Mouse (Mus musculus): ENCODE results near the gene Rnf216. TPM values are rescaled to one million over a fixed set of nuclear protein-coding genes. Genes with fewer than 3 reads are reported as not detected.

The Rnf216 gene
- polyA plus RNA-seq, 1 experiment from 2014 or later = 44.4 TPM

- H3K36me3 ChIP-seq (replicated peaks) = peaks cover 68% of the 10 kb centered on the region
Measured at GRCm38 (mm10) chr5:143059182-143059581, 53.6 kb downstream of the Rnf216 start.

GRCm38 (mm10) chr5:143058675-143059074 is 54.1 kb downstream of the Rnf216 start:
- peaks cover 66% of the 10 kb centered on the region for H3K36me3 ChIP-seq (replicated peaks)
- no peak for DNase-seq (ENCODE audit: extremely low spot score, low spot score)
- H3K27ac ChIP-seq = peak overlapping the region; percentile 63
- H3K9me3 ChIP-seq = no peaks in the 10 kb centered on the region
- peaks cover 17% of the 10 kb centered on the region for H3K4me1 ChIP-seq
- no peaks in the 10 kb centered on the region for H3K27me3 ChIP-seq (ENCODE audit: poor library complexity, severe bottlenecking)
- H3K4me3 ChIP-seq = no peak overlapping the region

More at GRCm38 (mm10) chr5:143059182-143059581, 53.6 kb downstream of the Rnf216 start:
- DNase-seq (ENCODE audit: extremely low spot score, low spot score) = no peak
- Histone ChIP-seq H3K4me3 (no peak overlapping the region), H3K27ac (0 out of 2 replicates have a peak overlapping the region, but pooled peaks have one; percentile 63), H3K9me3 (no peaks in the 10 kb centered on the region), H3K4me1 (peaks cover 14% of the 10 kb centered on the region), H3K27me3 (ENCODE audit: poor library complexity, severe bottlenecking) (no peaks in the 10 kb centered on the region)

DNA sequence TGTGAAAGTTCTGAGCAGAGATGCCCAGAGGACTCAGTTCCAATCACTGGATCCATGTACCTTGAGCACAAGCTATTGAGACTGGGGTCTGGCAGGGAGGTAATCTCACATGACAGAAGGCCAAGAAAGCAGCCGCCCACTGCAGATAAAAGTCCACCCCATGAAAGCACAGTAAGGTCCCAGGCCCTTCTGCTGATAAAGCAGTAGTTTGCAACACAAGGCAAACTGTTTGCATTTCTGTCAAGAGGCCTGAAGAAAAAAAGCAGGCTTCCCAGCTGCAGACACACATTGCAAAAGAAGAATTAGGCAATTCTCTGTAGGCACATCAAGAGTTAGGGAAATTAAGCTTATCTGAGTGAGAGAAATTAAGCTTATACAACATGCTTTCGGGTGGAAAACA is 54.6 kb downstream of the Rnf216 start:
- Histone ChIP-seq H3K36me3 (replicated peaks) (peaks cover 66% of the 10 kb centered on the region), H3K27ac (peak overlapping the region; percentile 63), H3K9me3 (no peaks in the 10 kb centered on the region), H3K27me3 (ENCODE audit: poor library complexity, severe bottlenecking) (no peaks in the 10 kb centered on the region), H3K4me3 (no peak overlapping the region), H3K4me1 (peaks cover 22% of the 10 kb centered on the region)
- WGBS = 79% methylated on average over 2 of the region's 2 CpGs
- DNase-seq (ENCODE audit: extremely low spot score, low spot score) = no peak

DNA sequence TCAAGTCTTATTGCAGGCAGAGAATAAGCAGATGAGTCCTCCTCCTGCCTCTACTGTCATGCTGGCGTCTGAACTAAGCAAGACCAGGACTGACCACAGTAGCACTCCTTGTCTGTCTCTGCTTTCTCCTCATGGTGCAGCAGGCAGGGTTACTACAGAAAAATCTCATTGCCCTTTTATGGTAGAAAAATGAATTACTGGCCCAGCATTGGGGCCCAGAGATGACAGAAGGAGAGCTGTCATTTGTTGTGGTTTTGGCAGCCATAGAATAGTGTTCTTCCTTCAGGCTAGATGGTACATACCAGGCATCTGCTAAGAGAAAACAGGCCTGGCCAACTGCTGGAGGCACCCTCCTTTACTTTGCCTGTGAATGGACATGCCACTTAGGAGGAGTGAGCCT is 55.0 kb downstream of the Rnf216 start:
- Histone ChIP-seq H3K4me1 (peaks cover 24% of the 10 kb centered on the region), H3K27me3 (ENCODE audit: poor library complexity, severe bottlenecking) (no peaks in the 10 kb centered on the region), H3K4me3 (no peak overlapping the region), H3K9me3 (no peaks in the 10 kb centered on the region), H3K27ac (no peak overlapping the region), H3K36me3 (replicated peaks) (peaks cover 66% of the 10 kb centered on the region)
- no peak for DNase-seq (ENCODE audit: extremely low spot score, low spot score)
- 91% methylated on average over 1 of the region's 1 CpGs for WGBS

GRCm38 (mm10) chr5:143056191-143056880 is 56.5 kb downstream of the Rnf216 start:
- DNase-seq (ENCODE audit: extremely low spot score, low spot score) = no peak
- WGBS = 89% methylated on average over 4 of the region's 4 CpGs
- no peak overlapping the region for H3K27ac ChIP-seq
- peaks cover 65% of the 10 kb centered on the region for H3K36me3 ChIP-seq (replicated peaks)
- peaks cover 18% of the 10 kb centered on the region for H3K4me1 ChIP-seq
- H3K9me3 ChIP-seq = no peaks in the 10 kb centered on the region
- H3K27me3 ChIP-seq (ENCODE audit: poor library complexity, severe bottlenecking) = no peaks in the 10 kb centered on the region
- H3K4me3 ChIP-seq = no peak overlapping the region

DNA sequence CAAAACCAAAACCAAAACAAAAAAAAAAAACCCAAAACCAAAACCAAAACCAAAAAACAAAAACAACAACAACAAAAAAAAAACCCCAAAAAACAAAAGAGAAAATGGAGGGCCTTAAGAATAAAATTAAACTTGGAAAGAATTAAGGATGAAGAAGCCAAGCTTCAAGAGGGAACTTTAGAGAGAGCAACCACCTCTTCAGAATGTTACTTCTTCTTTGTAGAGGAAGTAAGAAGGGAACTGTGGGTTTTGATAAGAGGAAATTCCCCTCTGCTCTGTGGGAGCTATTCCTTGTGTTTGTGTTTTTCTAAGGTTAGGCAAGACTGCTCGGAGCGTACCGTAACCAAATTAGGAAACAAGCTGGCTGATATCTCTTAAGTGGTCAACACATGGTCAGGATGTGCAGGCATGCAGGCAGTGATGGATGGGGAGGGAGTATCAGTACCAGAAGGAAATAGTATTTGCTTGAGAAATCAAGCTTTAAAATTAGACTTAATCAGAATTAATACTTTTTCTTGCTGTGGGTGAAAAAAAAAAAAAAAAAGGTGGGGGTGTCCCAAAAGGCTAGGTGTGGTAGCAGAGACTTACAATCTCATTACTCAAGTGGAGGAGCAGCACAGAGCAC is 57.2 kb downstream of the Rnf216 start:
- no peaks in the 10 kb centered on the region for H3K9me3 ChIP-seq
- peaks cover 11% of the 10 kb centered on the region for H3K4me1 ChIP-seq
- H3K27ac ChIP-seq = no peak overlapping the region
- peaks cover 63% of the 10 kb centered on the region for H3K36me3 ChIP-seq (replicated peaks)
- no peak overlapping the region for H3K4me3 ChIP-seq
- DNase-seq (ENCODE audit: extremely low spot score, low spot score) = no peak
- H3K27me3 ChIP-seq (ENCODE audit: poor library complexity, severe bottlenecking) = no peaks in the 10 kb centered on the region
- 79% methylated on average over 3 of the region's 3 CpGs for WGBS

DNA sequence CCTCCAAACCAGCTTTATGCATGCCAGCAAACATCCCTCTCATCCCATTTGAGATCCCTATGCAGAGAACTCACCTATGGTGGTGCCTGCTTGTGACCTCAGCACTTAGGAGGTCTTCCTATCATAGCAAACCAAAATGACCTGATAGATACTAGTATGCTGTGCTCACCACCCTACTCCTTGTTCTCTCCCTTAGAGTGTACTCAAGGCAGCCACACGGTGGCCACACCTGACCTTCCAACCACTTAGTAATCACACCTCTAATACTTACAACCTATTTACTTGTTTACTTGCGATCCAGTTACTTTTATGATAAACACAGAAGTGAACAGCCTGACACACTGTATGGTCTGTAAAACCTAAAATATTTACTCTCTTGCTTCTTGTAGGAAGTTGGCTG is 58.1 kb downstream of the Rnf216 start:
- peaks cover 64% of the 10 kb centered on the region for H3K36me3 ChIP-seq (replicated peaks)
- H3K27ac ChIP-seq = no peak overlapping the region
- no peak for DNase-seq (ENCODE audit: extremely low spot score, low spot score)
- no peaks in the 10 kb centered on the region for H3K27me3 ChIP-seq (ENCODE audit: poor library complexity, severe bottlenecking)
- 91% methylated on average over 2 of the region's 2 CpGs for WGBS
- H3K4me3 ChIP-seq = no peak overlapping the region
- H3K4me1 ChIP-seq = peaks cover 10% of the 10 kb centered on the region
- no peaks in the 10 kb centered on the region for H3K9me3 ChIP-seq

DNA sequence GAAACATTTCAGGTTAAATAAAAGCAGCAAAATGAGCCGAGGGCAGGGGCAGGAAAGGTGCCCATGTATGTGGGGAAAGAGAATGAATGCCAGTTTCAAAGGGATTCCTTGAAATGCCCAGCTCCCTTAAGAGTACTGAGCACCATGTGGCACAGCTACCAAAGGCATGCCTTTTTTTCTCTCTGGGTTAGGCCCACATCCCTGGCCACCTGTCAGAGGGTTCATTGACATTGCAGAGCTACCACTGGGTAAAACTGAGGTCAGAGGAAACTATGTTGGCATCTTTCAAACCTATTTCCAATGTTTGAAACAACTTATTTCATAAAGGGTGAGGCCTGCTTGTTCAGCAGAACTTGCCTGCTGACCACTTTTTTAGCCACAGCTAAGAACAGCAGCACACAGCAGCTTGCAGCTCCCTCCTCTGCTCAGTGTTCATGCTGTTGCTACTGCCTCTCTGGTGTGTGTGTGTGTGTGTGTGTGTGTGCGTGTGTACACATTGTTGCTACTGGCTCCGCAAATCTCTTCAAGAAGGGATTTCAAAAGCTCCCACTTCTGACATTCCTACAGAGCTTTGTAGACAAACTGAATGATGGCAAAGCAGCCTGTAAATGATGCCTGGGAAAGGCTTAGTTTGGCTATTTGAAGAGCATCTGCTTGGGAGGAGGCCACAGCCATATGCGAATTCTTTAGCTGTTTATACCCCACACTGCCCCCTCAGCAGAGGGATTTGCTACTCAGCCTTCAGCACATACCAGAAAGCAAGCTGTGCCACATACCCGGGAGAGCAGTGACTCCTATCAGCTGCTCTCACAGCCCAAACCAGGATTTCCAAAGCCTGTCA is 59.4 kb downstream of the Rnf216 start:
- WGBS = 71% methylated on average over 5 of the region's 5 CpGs
- peak overlapping the region; percentile 31; the same call in 1 of the 2 replicates for H3K27ac ChIP-seq
- no peak for DNase-seq (ENCODE audit: extremely low spot score, low spot score)
- peaks cover 10% of the 10 kb centered on the region for H3K4me1 ChIP-seq
- peaks cover 60% of the 10 kb centered on the region for H3K36me3 ChIP-seq (replicated peaks)
- H3K27me3 ChIP-seq (ENCODE audit: poor library complexity, severe bottlenecking) = no peaks in the 10 kb centered on the region
- no peak overlapping the region for H3K4me3 ChIP-seq
- H3K9me3 ChIP-seq = no peaks in the 10 kb centered on the region

DNA sequence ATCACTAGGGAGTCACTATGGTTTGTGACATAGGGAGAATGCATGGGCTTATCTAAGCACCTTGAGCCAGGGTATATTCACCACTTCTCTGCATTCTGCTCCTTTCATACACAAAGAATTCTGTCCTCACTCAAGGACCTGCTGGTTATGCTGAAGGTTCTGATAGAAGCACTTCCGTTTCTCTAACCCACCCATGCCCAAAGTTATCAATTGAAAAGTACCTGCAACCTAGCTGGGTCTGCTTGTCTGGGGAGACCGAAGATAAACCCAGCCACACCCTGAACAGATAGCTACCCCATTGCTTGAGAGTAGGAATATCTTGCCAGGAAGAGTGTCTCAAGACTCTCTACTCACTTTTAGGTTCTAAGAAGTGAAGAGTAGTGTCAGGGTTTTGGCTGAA is 60.1 kb downstream of the Rnf216 start:
- Histone ChIP-seq H3K4me1 (peaks cover 15% of the 10 kb centered on the region), H3K9me3 (no peaks in the 10 kb centered on the region), H3K27me3 (ENCODE audit: poor library complexity, severe bottlenecking) (no peaks in the 10 kb centered on the region), H3K27ac (peak overlapping the region; percentile 26; the same call in 1 of the 2 replicates), H3K4me3 (no peak overlapping the region), H3K36me3 (replicated peaks) (peaks cover 60% of the 10 kb centered on the region)
- no peak for DNase-seq (ENCODE audit: extremely low spot score, low spot score)
- 90% methylated on average over 2 of the region's 2 CpGs for WGBS

GRCm38 (mm10) chr5:143051851-143052250 is 60.9 kb downstream of the Rnf216 start:
- no peak overlapping the region for H3K27ac ChIP-seq
- no peak for DNase-seq (ENCODE audit: extremely low spot score, low spot score)
- no peaks in the 10 kb centered on the region for H3K27me3 ChIP-seq (ENCODE audit: poor library complexity, severe bottlenecking)
- WGBS = 82% methylated on average over 6 of the region's 6 CpGs
- H3K4me3 ChIP-seq = no peak overlapping the region
- no peaks in the 10 kb centered on the region for H3K9me3 ChIP-seq
- H3K36me3 ChIP-seq (replicated peaks) = peaks cover 61% of the 10 kb centered on the region
- H3K4me1 ChIP-seq = peaks cover 15% of the 10 kb centered on the region

GRCm38 (mm10) chr5:143050273-143050672 is 62.5 kb downstream of the Rnf216 start:
- Histone ChIP-seq H3K4me3 (no peak overlapping the region), H3K9me3 (no peaks in the 10 kb centered on the region), H3K27me3 (ENCODE audit: poor library complexity, severe bottlenecking) (no peaks in the 10 kb centered on the region), H3K4me1 (peaks cover 15% of the 10 kb centered on the region), H3K36me3 (replicated peaks) (peaks cover 63% of the 10 kb centered on the region), H3K27ac (no peak overlapping the region)
- DNase-seq (ENCODE audit: extremely low spot score, low spot score) = no peak
- WGBS = 80% methylated on average over 5 of the region's 5 CpGs

- H3K27me3 ChIP-seq (ENCODE audit: poor library complexity, severe bottlenecking) = no peaks in the 10 kb centered on the region
- H3K9me3 ChIP-seq = no peaks in the 10 kb centered on the region
- H3K4me3 ChIP-seq = no peak overlapping the region
- H3K4me1 ChIP-seq = peaks cover 15% of the 10 kb centered on the region
- H3K36me3 ChIP-seq (replicated peaks) = peaks cover 68% of the 10 kb centered on the region
- no peak overlapping the region for H3K27ac ChIP-seq
- WGBS = 86% methylated on average over 4 of the region's 4 CpGs
- DNase-seq (ENCODE audit: extremely low spot score, low spot score) = no peak
Measured at GRCm38 (mm10) chr5:143049746-143050145, 63.0 kb downstream of the Rnf216 start.

DNA sequence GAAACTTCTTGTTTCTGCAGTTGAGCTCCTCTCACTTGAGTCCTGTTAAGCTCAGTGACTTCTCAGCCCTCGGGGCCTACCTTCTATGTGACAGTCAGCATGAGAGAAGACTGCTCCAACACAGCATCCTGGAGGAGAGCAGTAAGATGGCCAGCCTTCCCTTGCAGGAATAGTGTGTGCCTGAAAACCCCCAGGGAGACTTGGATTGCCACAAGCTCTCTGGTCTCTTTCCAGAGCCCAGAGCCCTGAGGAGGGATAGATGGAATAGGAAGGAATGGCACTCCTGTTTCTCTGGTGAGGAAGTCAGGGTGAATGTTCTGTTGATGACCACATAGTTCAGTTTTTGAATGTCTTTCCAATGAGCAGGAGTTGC is 63.8 kb downstream of the Rnf216 start:
- peaks cover 15% of the 10 kb centered on the region for H3K4me1 ChIP-seq
- no peaks in the 10 kb centered on the region for H3K9me3 ChIP-seq
- WGBS = 76% methylated on average over 1 of the region's 1 CpGs
- no peak for DNase-seq (ENCODE audit: extremely low spot score, low spot score)
- no peaks in the 10 kb centered on the region for H3K27me3 ChIP-seq (ENCODE audit: poor library complexity, severe bottlenecking)
- no peak overlapping the region for H3K27ac ChIP-seq
- H3K4me3 ChIP-seq = no peak overlapping the region
- peaks cover 75% of the 10 kb centered on the region for H3K36me3 ChIP-seq (replicated peaks)
